In genomic region chr19:46999753-47000152, GRCm38 (mm10) we compare ENCODE assay signal across 32 mouse cellular contexts. TPM values are rescaled to one million over a fixed set of nuclear protein-coding genes. Genes with fewer than 3 reads are reported as not detected.
DNase-seq lines count a peak whose midpoint lies in the region; ATAC-seq lines count a peak whose summit lies in the region.
"Had no signal": no experiment of that assay in that cellular context is flagged by ENCODE, and none has a peak within 500 bp of the region (broad histone marks: within the 10 kb centered on the region; RNA-seq: fewer than 3 reads in every experiment).

No protein-coding gene starts in this region.

- no peak for ATAC-seq in midbrain, embryonic 11.5 days (ENCODE audit: low FRiP score)
- ATAC-seq in midbrain, embryonic 16.5 days, result no peak
- ATAC-seq in liver, embryonic 11.5 days (replicated peaks; ENCODE audit: low FRiP score), result peak; percentile 92
- ATAC-seq in liver, embryonic 16.5 days (ENCODE audit: low read depth), result peak; percentile 76
- no peak for ATAC-seq in megakaryocyte, adult 5-6 weeks (ENCODE audit: poor library complexity, severe bottlenecking)
- ATAC-seq: forebrain, embryonic 16.5 days; hindbrain, postnatal 0 days; intestine, embryonic 15.5 days; midbrain, embryonic 15.5 days had no signal

- H3K4me3 ChIP-seq in midbrain, embryonic 11.5 days (ENCODE audit: low read depth, low read length), result no peak overlapping the region
- H3K4me3 ChIP-seq in midbrain, embryonic 16.5 days (ENCODE audit: low read depth, low read length), result no peak overlapping the region
- no peak overlapping the region for H3K4me3 ChIP-seq in liver, embryonic 11.5 days (ENCODE audit: low read depth, low read length)
- no peak overlapping the region for H3K4me3 ChIP-seq in liver, embryonic 16.5 days (ENCODE audit: low read depth, low read length)
- H3K4me3 ChIP-seq: heart, embryonic 10.5 days; hindbrain, embryonic 12.5 days; intestine, embryonic 15.5 days; layer of hippocampus, adult 2 months; limb, embryonic 13.5 days; lung, embryonic 15.5 days; midbrain, embryonic 15.5 days had no signal

- peak; percentile 47 for DNase-seq in midbrain, embryonic 11.5 days (ENCODE audit: low spot score, missing footprints)
- no peak for DNase-seq in liver, embryonic 11.5 days (ENCODE audit: low spot score)
- DNase-seq in embryo, embryonic 11 days, result no peak
- no peak for DNase-seq in gastrocnemius, adult 8-10 months (ENCODE audit: low spot score in 2 of 2)
- DNase-seq in cerebellum, adult 9-11 months, result no peak
- DNase-seq: adrenal gland, postnatal 25 days; cerebellum, adult 2 months; cerebellum, postnatal 25 days; gastrocnemius, postnatal 14 days; heart, postnatal 36 days; kidney, adult 2 months; kidney, postnatal 36 days; lung, postnatal 36 days; right cerebral cortex, adult 18-20 months; thymus, adult 2 months; thymus, postnatal 36 days had no signal

- H3K9me3 ChIP-seq in midbrain, embryonic 11.5 days (ENCODE audit: control insufficient read depth, low read length), result no peaks in the 10 kb centered on the region
- no peaks in the 10 kb centered on the region for H3K9me3 ChIP-seq in midbrain, embryonic 16.5 days (replicated peaks; ENCODE audit: control insufficient read depth, low read length, poor library complexity, severe bottlenecking)
- no peaks in the 10 kb centered on the region for H3K9me3 ChIP-seq in liver, embryonic 11.5 days (ENCODE audit: control insufficient read depth, low read length)
- H3K9me3 ChIP-seq in liver, embryonic 16.5 days (replicated peaks; ENCODE audit: control insufficient read depth, low read length), result no peaks in the 10 kb centered on the region
- H3K9me3 ChIP-seq: heart, embryonic 10.5 days; hindbrain, embryonic 12.5 days; intestine, embryonic 15.5 days; limb, embryonic 13.5 days; lung, embryonic 15.5 days; midbrain, embryonic 15.5 days had no signal

- H3K36me3 ChIP-seq in midbrain, embryonic 11.5 days (ENCODE audit: control insufficient read depth, insufficient read depth, low read length), result no peaks in the 10 kb centered on the region
- no peaks in the 10 kb centered on the region for H3K36me3 ChIP-seq in midbrain, embryonic 16.5 days (ENCODE audit: control insufficient read depth, insufficient read depth, low read length)
- no peaks in the 10 kb centered on the region for H3K36me3 ChIP-seq in liver, embryonic 11.5 days (ENCODE audit: control insufficient read depth, insufficient read depth, low read length)
- no peaks in the 10 kb centered on the region for H3K36me3 ChIP-seq in liver, embryonic 16.5 days (ENCODE audit: control insufficient read depth, insufficient read depth)
- H3K36me3 ChIP-seq: heart, embryonic 10.5 days; hindbrain, embryonic 12.5 days; intestine, embryonic 15.5 days; limb, embryonic 13.5 days; lung, embryonic 15.5 days; midbrain, embryonic 15.5 days had no signal

- no peaks in the 10 kb centered on the region for H3K4me1 ChIP-seq in midbrain, embryonic 11.5 days (ENCODE audit: control insufficient read depth, insufficient read depth, low read length)
- no peaks in the 10 kb centered on the region for H3K4me1 ChIP-seq in midbrain, embryonic 16.5 days (ENCODE audit: control insufficient read depth, insufficient read depth, low read length)
- no peaks in the 10 kb centered on the region for H3K4me1 ChIP-seq in liver, embryonic 11.5 days (replicated peaks; ENCODE audit: control insufficient read depth, insufficient read depth, low read length)
- peaks cover 9% of the 10 kb centered on the region for H3K4me1 ChIP-seq in liver, embryonic 16.5 days (ENCODE audit: control insufficient read depth, low read depth, low read length)
- H3K4me1 ChIP-seq: hindbrain, embryonic 12.5 days; intestine, embryonic 15.5 days; limb, embryonic 13.5 days; lung, embryonic 15.5 days; midbrain, embryonic 15.5 days had no signal

- WGBS in midbrain, embryonic 11.5 days, result 86% methylated on average over 6 of the region's 6 CpGs
- 91% methylated on average over 6 of the region's 6 CpGs for WGBS in midbrain, embryonic 16.5 days
- WGBS in liver, embryonic 11.5 days, result 50% methylated on average over 6 of the region's 6 CpGs
- WGBS in liver, embryonic 16.5 days (ENCODE audit: insufficient replicate concordance), result 25% methylated on average over 6 of the region's 6 CpGs

- H3K27me3 ChIP-seq in midbrain, embryonic 11.5 days (ENCODE audit: control insufficient read depth, insufficient read depth, low read length), result no peaks in the 10 kb centered on the region
- H3K27me3 ChIP-seq in midbrain, embryonic 16.5 days (ENCODE audit: control insufficient read depth, insufficient read depth, low read depth, low read length), result no peaks in the 10 kb centered on the region
- no peaks in the 10 kb centered on the region for H3K27me3 ChIP-seq in liver, embryonic 11.5 days (replicated peaks; ENCODE audit: control insufficient read depth, insufficient read depth, low read length)
- H3K27me3 ChIP-seq in liver, embryonic 16.5 days (ENCODE audit: control insufficient read depth, insufficient read depth, low read depth, low read length), result no peaks in the 10 kb centered on the region
- H3K27me3 ChIP-seq: CH12.LX; hindbrain, embryonic 12.5 days; intestine, embryonic 15.5 days; limb, embryonic 13.5 days; lung, embryonic 15.5 days; midbrain, embryonic 15.5 days had no signal

- no peak overlapping the region for H3K9ac ChIP-seq in midbrain, embryonic 11.5 days (ENCODE audit: low read length)
- no peak overlapping the region for H3K9ac ChIP-seq in midbrain, embryonic 16.5 days (ENCODE audit: low read depth, low read length)
- no peak overlapping the region for H3K9ac ChIP-seq in liver, embryonic 11.5 days (ENCODE audit: low read depth, low read length)
- 0 out of 2 replicates have a peak overlapping the region, but pooled peaks have one; percentile 5 for H3K9ac ChIP-seq in liver, embryonic 16.5 days (ENCODE audit: low read depth, low read length)
- H3K9ac ChIP-seq: hindbrain, embryonic 12.5 days; intestine, embryonic 15.5 days; limb, embryonic 13.5 days; lung, embryonic 15.5 days; midbrain, embryonic 15.5 days had no signal

- H3K4me2 ChIP-seq in midbrain, embryonic 11.5 days, result no peak overlapping the region
- no peak overlapping the region for H3K4me2 ChIP-seq in midbrain, embryonic 16.5 days (ENCODE audit: low read length)
- peak overlapping the region; percentile 46 for H3K4me2 ChIP-seq in liver, embryonic 11.5 days
- 0 out of 2 replicates have a peak overlapping the region, but pooled peaks have one; percentile 21 for H3K4me2 ChIP-seq in liver, embryonic 16.5 days (ENCODE audit: low read depth, low read length)
- H3K4me2 ChIP-seq: hindbrain, embryonic 12.5 days; intestine, embryonic 15.5 days; limb, embryonic 13.5 days; lung, embryonic 15.5 days; midbrain, embryonic 15.5 days had no signal

- H3K27ac ChIP-seq in midbrain, embryonic 11.5 days (ENCODE audit: low read depth, low read length), result no peak overlapping the region
- H3K27ac ChIP-seq in midbrain, embryonic 16.5 days (ENCODE audit: low read length), result no peak overlapping the region
- peak overlapping the region; percentile 70 for H3K27ac ChIP-seq in liver, embryonic 11.5 days (ENCODE audit: low read depth, low read length)
- peak overlapping the region; percentile 45 for H3K27ac ChIP-seq in liver, embryonic 16.5 days (ENCODE audit: low read length)
- H3K27ac ChIP-seq: heart, embryonic 10.5 days; hindbrain, embryonic 12.5 days; hindbrain, postnatal 0 days; intestine, embryonic 15.5 days; limb, embryonic 13.5 days; lung, embryonic 15.5 days; midbrain, embryonic 15.5 days; stomach, postnatal 0 days had no signal

RNA-seq across cellular contexts. Expression of gene Ina, which starts 14.7 kb away (rescaled TPM):
- 179 and 186 TPM in 2 replicates for polyA plus RNA-seq in midbrain, embryonic 11.5 days (2014; fragmentation: Nextera tagmentation; extraction: Ambion mirVana)
- 424 and 528 TPM in 2 replicates for polyA plus RNA-seq in midbrain, embryonic 16.5 days (2015; fragmentation: Nextera tagmentation; extraction: Ambion mirVana)
- 0.26 and 0.53 TPM in 2 replicates for polyA plus RNA-seq in liver, embryonic 11.5 days (2014; fragmentation: Nextera tagmentation; extraction: Ambion mirVana)
- 0.06 and 0.09 TPM in 2 replicates for polyA plus RNA-seq in liver, embryonic 16.5 days (2015; fragmentation: Nextera tagmentation; extraction: Ambion mirVana)
- not detected for total RNA-seq in gastrocnemius, adult 8-10 months (2022)
- total RNA-seq in megakaryocyte, adult 5-6 weeks (2015), result not detected in 2 replicates
- total RNA-seq in megakaryocyte, adult 5-6 weeks (2017), result not detected in 2 replicates
- total RNA-seq: CH12.LX; gastrocnemius, postnatal 14 days; granulocyte monocyte progenitor cell, adult 5-6 weeks; heart, postnatal 36 days had no signal
- polyA plus RNA-seq: C2C12 had no signal

RNA-seq across cellular contexts. Expression of gene Nt5c2, which starts 15.2 kb away (rescaled TPM):
- polyA plus RNA-seq in midbrain, embryonic 11.5 days (2014; fragmentation: Nextera tagmentation; extraction: Ambion mirVana), result 73.5 and 79.6 TPM in 2 replicates
- 85.7 and 93.4 TPM in 2 replicates for polyA plus RNA-seq in midbrain, embryonic 16.5 days (2015; fragmentation: Nextera tagmentation; extraction: Ambion mirVana)
- polyA plus RNA-seq in liver, embryonic 11.5 days (2014; fragmentation: Nextera tagmentation; extraction: Ambion mirVana), result 107 and 110 TPM in 2 replicates
- 47.4 and 48.4 TPM in 2 replicates for polyA plus RNA-seq in liver, embryonic 16.5 days (2015; fragmentation: Nextera tagmentation; extraction: Ambion mirVana)
- 10 to 100 TPM in 1 of 4 experiments, 1 to 10 TPM in 3; 5.8 to 10.2 (median 8.1) TPM for total RNA-seq in gastrocnemius, adult 8-10 months (2022)
- total RNA-seq in megakaryocyte, adult 5-6 weeks (2015), result 32.5 and 36.1 TPM in 2 replicates
- 42.1 and 43.6 TPM in 2 replicates for total RNA-seq in megakaryocyte, adult 5-6 weeks (2017)

RNA-seq across cellular contexts. Expression of gene Pcgf6, which starts 51.0 kb away (rescaled TPM):
- 33.7 and 34.3 TPM in 2 replicates for polyA plus RNA-seq in midbrain, embryonic 11.5 days (2014; fragmentation: Nextera tagmentation; extraction: Ambion mirVana)
- polyA plus RNA-seq in midbrain, embryonic 16.5 days (2015; fragmentation: Nextera tagmentation; extraction: Ambion mirVana), result 33.9 and 35.1 TPM in 2 replicates
- polyA plus RNA-seq in liver, embryonic 11.5 days (2014; fragmentation: Nextera tagmentation; extraction: Ambion mirVana), result 28.6 and 32.9 TPM in 2 replicates
- 5.7 and 5.9 TPM in 2 replicates for polyA plus RNA-seq in liver, embryonic 16.5 days (2015; fragmentation: Nextera tagmentation; extraction: Ambion mirVana)
- total RNA-seq in gastrocnemius, adult 8-10 months (2022), result 1 to 10 TPM; 3.6 to 6.3 (median 5.0) TPM
- 5.4 and 7.0 TPM in 2 replicates for total RNA-seq in megakaryocyte, adult 5-6 weeks (2015)
- total RNA-seq in megakaryocyte, adult 5-6 weeks (2017), result 0.81 and 1.4 TPM in 2 replicates

Comparison
In these comparisons a context has a peak if more than half of its experiments do, and no peak if none do; other contexts are left out.
1. ATAC-seq: peak in liver, embryonic 11.5 days (single experiment) and liver, embryonic 16.5 days (single experiment); none in midbrain, embryonic 11.5 days (single experiment), midbrain, embryonic 16.5 days (single experiment) and megakaryocyte, adult 5-6 weeks (single experiment).
2. H3K27ac ChIP-seq: peak in liver, embryonic 11.5 days (single experiment) and liver, embryonic 16.5 days (single experiment); none in midbrain, embryonic 11.5 days (single experiment) and midbrain, embryonic 16.5 days (single experiment).
3. H3K4me2 ChIP-seq: peak in liver, embryonic 11.5 days (single experiment) and liver, embryonic 16.5 days (single experiment); none in midbrain, embryonic 11.5 days (single experiment) and midbrain, embryonic 16.5 days (single experiment).
4. RNA of gene Ina, which starts 14.7 kb away (polyA plus RNA-seq): 424 to 528 TPM in midbrain, embryonic 16.5 days and 179 to 186 TPM in midbrain, embryonic 11.5 days; 0.26 to 0.53 TPM in liver, embryonic 11.5 days and 0.06 to 0.09 TPM in liver, embryonic 16.5 days; every median in the first group is over 100 times any median in the second.